Mouse (Mus musculus) heart, embryonic 13.5 days (tissue): ENCODE data around the gene Aamdc. TPM values are rescaled to one million over a fixed set of nuclear protein-coding genes. Genes with fewer than 3 reads are reported as not detected.

Source experiments
- ATAC-seq: fragments of 200-750 bp; cut with Nextera tagmentation; 2 replicates; pipeline ENCODE4 v1.8.0; 2017; ENCODE audit warnings: moderate TSS enrichment; ENCODE audit not compliant: insufficient number of reproducible peaks, low FRiP score, low TSS enrichment; ENCODE audit errors: extremely low read depth
- H3K27ac ChIP-seq: fragments of 300-500 bp; sonication (generic); replicated peaks from 2 replicates; pipeline ENCODE4 v1.5.1; 2015; ENCODE audit warnings: moderate library complexity, mild to moderate bottlenecking, inconsistent platforms
- H3K27me3 ChIP-seq: fragments of 300-500 bp; sonication (generic); replicated peaks from 2 replicates; pipeline ENCODE4 v1.6.1; 2015; ENCODE audit warnings: mild to moderate bottlenecking, inconsistent platforms
- H3K36me3 ChIP-seq: fragments of 300-500 bp; sonication (generic); 2 replicates; pipeline ENCODE4 v1.6.1; 2015; ENCODE audit warnings: mild to moderate bottlenecking, inconsistent platforms
- H3K4me1 ChIP-seq: fragments of 300-500 bp; sonication (generic); 2 replicates; pipeline ENCODE4 v1.6.1; 2015; ENCODE audit warnings: inconsistent platforms
- H3K4me2 ChIP-seq: fragments of 300-500 bp; sonication (generic); 2 replicates; pipeline ENCODE4 v1.6.1; 2015; ENCODE audit warnings: inconsistent platforms, mild to moderate bottlenecking, moderate library complexity
- H3K4me3 ChIP-seq: fragments of 300-500 bp; sonication (generic); 2 replicates; pipeline ENCODE4 v1.5.1; 2015; ENCODE audit warnings: moderate library complexity, mild to moderate bottlenecking, inconsistent platforms
- H3K9ac ChIP-seq: fragments of 300-500 bp; sonication (generic); 2 replicates; pipeline ENCODE4 v1.6.1; 2015; ENCODE audit warnings: inconsistent platforms, mild to moderate bottlenecking, moderate library complexity
- H3K9me3 ChIP-seq: fragments of 300-500 bp; sonication (generic); 2 replicates; pipeline ENCODE4 v1.6.1; 2016; ENCODE audit warnings: inconsistent platforms
- WGBS: fragments of 180-500 bp; shearing (Covaris S2); methylation state at CpG from one replicate; pipeline ENCODE4 v1.1.7; 2015; ENCODE audit warnings: mixed read lengths; 5-methylcytosine and 5-hydroxymethylcytosine counted together
- polyA plus RNA-seq: library from polyadenylated mRNA; unstranded; fragments of >200 nt; fragmentation: Nextera tagmentation; extraction: Ambion mirVana; gene quantifications from 2 replicates; pipeline ENCODE4 v1.2.1, GENCODE M21; 2015

Gene Aamdc
- 36.4 and 39.7 TPM in 2 replicates for polyA plus RNA-seq

DNA sequence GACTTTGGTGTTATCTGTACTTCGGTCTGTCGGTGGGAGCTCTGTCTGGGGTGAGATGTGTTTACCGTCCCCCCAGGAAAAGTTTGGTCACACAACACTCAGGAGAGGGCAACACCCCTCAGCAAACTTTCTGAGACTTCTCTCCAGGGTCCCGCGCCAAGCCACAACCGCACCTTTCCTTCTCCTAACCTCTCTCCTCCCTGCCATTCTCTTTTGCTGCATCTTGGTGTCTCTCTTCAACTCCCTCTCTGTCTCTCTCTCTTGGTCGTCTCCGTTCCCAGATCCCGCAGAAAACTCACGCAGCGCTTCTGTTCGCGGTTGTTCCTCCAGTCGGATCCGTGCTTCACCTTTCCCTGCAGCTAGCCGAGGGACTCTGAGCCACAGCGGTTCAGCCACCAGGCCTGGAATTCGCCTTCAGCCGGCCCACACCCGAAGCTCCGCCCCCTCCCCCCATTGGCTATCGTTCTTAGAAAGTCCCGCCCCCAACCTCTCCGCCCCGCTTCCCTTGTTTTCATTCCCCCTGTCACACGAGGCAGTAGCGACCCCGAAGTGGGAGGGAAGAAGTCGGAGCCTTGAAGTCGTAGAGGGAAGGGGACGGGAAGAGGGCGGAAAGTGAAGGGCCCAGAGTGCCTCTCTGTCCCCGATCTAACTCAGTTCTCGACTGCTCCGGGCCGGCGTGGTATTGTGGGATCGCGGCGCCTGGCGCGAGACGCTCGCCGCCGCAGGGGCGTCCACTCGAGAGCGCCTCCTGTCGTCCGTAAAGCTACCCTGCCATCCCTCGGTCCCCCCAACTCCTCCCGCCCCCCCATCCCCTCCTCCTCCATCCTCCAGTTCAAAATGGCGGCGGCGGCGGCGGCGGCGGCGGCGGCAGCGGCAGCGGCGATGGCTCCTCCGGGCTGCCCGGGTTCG is at the start of gene Aamdc, which contains the start of gene Rsf1:
Gene Aamdc, minus strand, starts transcription at position 431 of the 909 bp plus-strand sequence.
Gene Rsf1, plus strand, starts transcription at position 823 of the 909 bp plus-strand sequence.
- Histone ChIP-seq H3K36me3 (peaks cover 10% of the 10 kb centered on the region), H3K9me3 (0 out of 2 replicates have a peak, but pooled peaks cover 5% of the 10 kb centered on the region), H3K27ac (peak within 1 kb of the TSS; percentile 98), H3K4me3 (peak within 1 kb of the TSS; percentile 100), H3K27me3 (no peaks in the 10 kb centered on the region), H3K4me1 (peaks cover 18% of the 10 kb centered on the region), H3K4me2 (peak within 1 kb of the TSS; percentile 85), H3K9ac (peak within 1 kb of the TSS; percentile 100)
- WGBS: under 1% methylated on average over 52 of the region's 68 CpGs
- peak; percentile 86 for ATAC-seq

- Histone ChIP-seq H3K27me3 (no peaks in the 10 kb centered on the region), H3K9me3 (no peaks in the 10 kb centered on the region), H3K4me3 (no peak overlapping the region), H3K27ac (no peak overlapping the region), H3K4me2 (no peak overlapping the region), H3K9ac (no peak overlapping the region), H3K4me1 (peaks cover 10% of the 10 kb centered on the region), H3K36me3 (peaks cover 7% of the 10 kb centered on the region)
- ATAC-seq: no peak
Observed at GRCm38 (mm10) chr7:97623402-97623801, 44.1 kb upstream of the Aamdc start.

GRCm38 (mm10) chr7:97622676-97623075 is 43.4 kb upstream of the Aamdc start:
- Histone ChIP-seq H3K9me3 (no peaks in the 10 kb centered on the region), H3K27ac (no peak overlapping the region), H3K4me1 (peaks cover 7% of the 10 kb centered on the region), H3K4me2 (no peak overlapping the region), H3K27me3 (no peaks in the 10 kb centered on the region), H3K36me3 (peaks cover 14% of the 10 kb centered on the region), H3K9ac (no peak overlapping the region), H3K4me3 (no peak overlapping the region)
- ATAC-seq: no peak
- WGBS: 82% methylated on average over 1 of the region's 1 CpGs

DNA sequence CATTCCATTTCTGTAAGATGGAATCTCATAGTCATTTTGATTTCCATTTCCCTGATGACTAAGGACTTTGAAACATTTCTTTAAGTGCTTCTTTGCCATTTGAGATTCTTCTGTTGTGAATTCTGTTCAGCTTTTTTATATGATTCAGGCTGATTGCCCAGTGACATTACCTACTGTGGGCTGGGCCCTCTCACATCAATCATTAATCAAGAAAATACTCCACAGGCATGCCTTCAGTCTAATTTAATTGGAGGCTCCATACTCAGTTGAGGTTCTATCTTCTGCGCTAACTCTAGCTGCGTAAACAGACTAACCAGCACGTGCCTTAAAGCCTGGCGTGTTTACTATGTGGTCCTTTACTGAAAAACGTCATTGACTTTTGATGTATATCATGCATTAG is 42.0 kb upstream of the Aamdc start:
- H3K4me3 ChIP-seq: no peak overlapping the region
- H3K27me3 ChIP-seq: no peaks in the 10 kb centered on the region
- H3K4me1 ChIP-seq: peaks cover 2% of the 10 kb centered on the region; the same call in 1 of the 2 replicates
- H3K9ac ChIP-seq: no peak overlapping the region
- H3K4me2 ChIP-seq: no peak overlapping the region
- H3K36me3 ChIP-seq: peaks cover 22% of the 10 kb centered on the region
- WGBS: 92% methylated on average over 5 of the region's 5 CpGs
- no peak for ATAC-seq
- no peaks in the 10 kb centered on the region for H3K9me3 ChIP-seq
- no peak overlapping the region for H3K27ac ChIP-seq

GRCm38 (mm10) chr7:97598548-97598947 is 19.3 kb upstream of the Aamdc start:
- H3K9ac ChIP-seq: no peak overlapping the region
- H3K4me1 ChIP-seq: peaks cover 8% of the 10 kb centered on the region
- no peaks in the 10 kb centered on the region for H3K9me3 ChIP-seq
- 86% methylated on average over 2 of the region's 2 CpGs for WGBS
- no peaks in the 10 kb centered on the region for H3K36me3 ChIP-seq
- H3K27me3 ChIP-seq: no peaks in the 10 kb centered on the region
- H3K4me3 ChIP-seq: no peak overlapping the region
- ATAC-seq: no peak
- no peak overlapping the region for H3K4me2 ChIP-seq
- H3K27ac ChIP-seq: no peak overlapping the region

DNA sequence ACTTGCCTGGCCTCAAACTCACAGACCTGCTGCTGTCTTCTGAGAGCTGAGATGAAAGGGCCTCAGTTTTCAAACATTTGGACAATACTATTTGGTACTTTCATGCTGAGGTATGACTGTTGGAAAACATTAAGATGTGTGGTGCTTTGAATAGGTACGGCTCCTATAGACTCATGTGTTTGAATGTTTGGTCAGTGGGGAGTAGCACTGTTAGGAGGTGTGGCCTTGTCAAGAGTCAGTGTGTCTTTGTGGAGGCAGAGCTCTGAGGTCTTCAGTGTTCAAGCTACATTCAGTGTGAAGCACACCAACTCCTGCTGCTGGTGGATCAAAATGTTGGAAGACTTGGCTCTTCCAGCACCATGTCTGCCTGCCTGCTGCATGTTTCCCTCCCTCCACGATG is 14.2 kb upstream of the Aamdc start:
- no peak for ATAC-seq

GRCm38 (mm10) chr7:97592396-97592795 is 13.1 kb upstream of the Aamdc start:
- no peaks in the 10 kb centered on the region for H3K27me3 ChIP-seq
- no peaks in the 10 kb centered on the region for H3K9me3 ChIP-seq
- 0 out of 2 replicates have a peak, but pooled peaks cover 3% of the 10 kb centered on the region for H3K36me3 ChIP-seq
- H3K27ac ChIP-seq: no peak overlapping the region
- WGBS: 90% methylated on average over 4 of the region's 4 CpGs
- H3K4me2 ChIP-seq: no peak overlapping the region
- peaks cover 46% of the 10 kb centered on the region for H3K4me1 ChIP-seq
- H3K4me3 ChIP-seq: no peak overlapping the region
- H3K9ac ChIP-seq: no peak overlapping the region
- no peak for ATAC-seq

More for the DNA sequence above, 14.2 kb upstream of the Aamdc start:
- Histone ChIP-seq H3K4me1 (peaks cover 42% of the 10 kb centered on the region), H3K36me3 (0 out of 2 replicates have a peak, but pooled peaks cover 3% of the 10 kb centered on the region), H3K27ac (no peak overlapping the region), H3K9ac (no peak overlapping the region), H3K9me3 (no peaks in the 10 kb centered on the region), H3K4me3 (no peak overlapping the region), H3K27me3 (no peaks in the 10 kb centered on the region), H3K4me2 (no peak overlapping the region)
- WGBS: 79% methylated on average over 2 of the region's 2 CpGs

GRCm38 (mm10) chr7:97591336-97591735 is 12.0 kb upstream of the Aamdc start:
- Histone ChIP-seq H3K9me3 (no peaks in the 10 kb centered on the region), H3K27me3 (no peaks in the 10 kb centered on the region), H3K36me3 (0 out of 2 replicates have a peak, but pooled peaks cover 3% of the 10 kb centered on the region), H3K4me1 (peaks cover 46% of the 10 kb centered on the region), H3K4me2 (no peak overlapping the region), H3K27ac (no peak overlapping the region), H3K9ac (no peak overlapping the region), H3K4me3 (no peak overlapping the region)
- WGBS: 63% methylated on average over 6 of the region's 6 CpGs
- ATAC-seq: no peak

DNA sequence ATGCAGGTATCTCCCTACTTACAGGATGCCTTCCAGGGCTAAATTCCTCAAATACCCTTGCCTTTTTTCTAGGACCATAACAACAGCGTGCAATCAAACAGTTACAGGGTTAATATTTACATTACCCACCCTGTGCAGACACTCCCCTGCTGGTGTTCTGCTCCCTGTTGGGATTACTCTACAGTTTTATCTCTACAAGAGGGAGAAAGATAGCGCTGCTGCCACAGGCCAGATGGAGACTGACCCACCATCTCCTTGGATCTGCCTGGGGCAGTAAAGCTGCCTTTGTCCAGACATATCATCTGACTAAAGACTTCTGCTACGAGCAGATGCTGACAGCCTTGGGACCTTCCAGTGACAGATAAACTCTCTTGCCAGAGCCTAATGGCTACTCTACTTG is 11.2 kb upstream of the Aamdc start:
- H3K4me2 ChIP-seq: no peak overlapping the region; the same call in 1 of the 2 replicates
- no peaks in the 10 kb centered on the region for H3K27me3 ChIP-seq
- peak overlapping the region; percentile 9; the same call in 1 of the 2 replicates for H3K27ac ChIP-seq
- H3K4me3 ChIP-seq: no peak overlapping the region
- 3% methylated on average over 3 of the region's 3 CpGs for WGBS
- H3K9ac ChIP-seq: peak overlapping the region; percentile 59
- H3K9me3 ChIP-seq: no peaks in the 10 kb centered on the region
- no peak for ATAC-seq
- H3K36me3 ChIP-seq: 0 out of 2 replicates have a peak, but pooled peaks cover 3% of the 10 kb centered on the region
- H3K4me1 ChIP-seq: peaks cover 46% of the 10 kb centered on the region

GRCm38 (mm10) chr7:97588506-97588905 is 9.2 kb upstream of the Aamdc start:
- no peak overlapping the region for H3K9ac ChIP-seq
- peaks cover 54% of the 10 kb centered on the region for H3K4me1 ChIP-seq
- ATAC-seq: no peak
- no peak overlapping the region for H3K4me2 ChIP-seq
- no peaks in the 10 kb centered on the region for H3K9me3 ChIP-seq
- 83% methylated on average over 5 of the region's 5 CpGs for WGBS
- H3K36me3 ChIP-seq: 0 out of 2 replicates have a peak, but pooled peaks cover 3% of the 10 kb centered on the region
- no peak overlapping the region for H3K4me3 ChIP-seq
- H3K27me3 ChIP-seq: no peaks in the 10 kb centered on the region
- H3K27ac ChIP-seq: no peak overlapping the region

DNA sequence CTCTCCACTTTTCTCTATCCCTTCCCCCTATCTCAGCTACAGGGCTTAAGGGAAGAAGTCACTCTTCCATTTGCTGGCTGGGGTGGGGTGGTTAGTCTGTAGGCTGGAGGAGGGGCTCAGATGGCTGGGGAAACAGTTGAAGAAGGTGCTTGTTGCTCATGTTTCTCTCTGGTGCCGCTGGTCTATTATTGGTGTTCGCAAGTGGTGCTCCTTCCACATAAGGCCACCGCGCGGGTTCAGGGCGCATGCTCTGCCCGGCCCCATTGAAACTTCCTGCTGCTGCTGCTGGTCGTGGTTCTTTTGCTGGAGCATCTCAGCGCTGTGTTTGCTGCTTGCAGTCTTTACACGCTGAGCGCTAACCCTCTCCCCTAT is 1.5 kb upstream of the Aamdc start:
- H3K27ac ChIP-seq: peak overlapping the region; percentile 98
- H3K27me3 ChIP-seq: no peaks in the 10 kb centered on the region
- H3K4me2 ChIP-seq: peak overlapping the region; percentile 85
- H3K4me1 ChIP-seq: peaks cover 21% of the 10 kb centered on the region
- H3K36me3 ChIP-seq: 0 out of 2 replicates have a peak, but pooled peaks cover 4% of the 10 kb centered on the region
- WGBS: under 1% methylated on average over 11 of the region's 11 CpGs
- H3K4me3 ChIP-seq: peak overlapping the region; percentile 100
- ATAC-seq: no peak; the same call in 1 of the 2 replicates
- H3K9ac ChIP-seq: peak overlapping the region; percentile 100
- 0 out of 2 replicates have a peak, but pooled peaks cover 5% of the 10 kb centered on the region for H3K9me3 ChIP-seq
